Mouse (Mus musculus) small intestine, adult 2 months (tissue): ENCODE measurements around the gene Dab2ip. TPM values are rescaled to one million over a fixed set of nuclear protein-coding genes. Genes with fewer than 3 reads are reported as not detected.
A peak's percentile ranks its signal among the peaks of the same experiment; 100 is the strongest.

Experiments used
- H3K27ac ChIP-seq: fragments of 200-500 bp; 2 replicates; pipeline ENCODE4 v1.5.1; 2012; ENCODE audit warnings: low read depth, low read length, control low read depth, inconsistent platforms; ENCODE audit not compliant: insufficient read depth
- H3K27me3 ChIP-seq: fragments of 200-500 bp; 2 replicates; pipeline ENCODE4 v1.6.1; 2012; ENCODE audit warnings: mild to moderate bottlenecking, moderate library complexity, low read length, inconsistent platforms; ENCODE audit not compliant: control insufficient read depth, insufficient read depth
- H3K36me3 ChIP-seq: fragments of 200-500 bp; 2 replicates; pipeline ENCODE4 v1.6.1; 2012; ENCODE audit warnings: mild to moderate bottlenecking, low read length, control low read depth, inconsistent platforms; ENCODE audit not compliant: control insufficient read depth, insufficient read depth
- H3K4me1 ChIP-seq: fragments of 200-500 bp; 2 replicates; pipeline ENCODE4 v1.6.1; 2012; ENCODE audit warnings: low read length, inconsistent platforms, mixed read lengths; ENCODE audit not compliant: control insufficient read depth, insufficient read depth, insufficient read length
- H3K4me3 ChIP-seq: fragments of 200-500 bp; 2 replicates; pipeline ENCODE4 v1.5.1; 2012; ENCODE audit warnings: low read depth, mild to moderate bottlenecking, control low read depth, inconsistent platforms, low read length, moderate library complexity
- CTCF ChIP-seq: fragments of 200-500 bp; IDR thresholded peaks from 2 replicates; pipeline ENCODE4 v1.5.1; 2012; ENCODE audit warnings: low read depth, mild to moderate bottlenecking, control low read depth, inconsistent platforms, low read length, moderate library complexity, mixed read lengths; ENCODE audit not compliant: insufficient replicate concordance, insufficient read length; ENCODE audit errors: extremely low read depth
- POLR2A ChIP-seq: fragments of 200-500 bp; IDR thresholded peaks from 2 replicates; pipeline ENCODE4 v1.6.1; 2012; ENCODE audit warnings: low read depth, mild to moderate bottlenecking, control low read depth, inconsistent platforms, low read length, moderate library complexity
- WGBS: fragments of 180-500 bp; shearing (Covaris S2); methylation state at CpG from one replicate; pipeline ENCODE4 v1.1.7; 2018; 5-methylcytosine and 5-hydroxymethylcytosine counted together
- polyA plus RNA-seq: library from polyadenylated mRNA; depleted of rRNA; stranded (reverse); fragments of >200 nt; gene quantifications from 2 replicates; pipeline ENCODE4 v1.2.3, GENCODE M21; 2012

The Dab2ip gene
- polyA plus RNA-seq, 1 experiment = 140 TPM

- no peak overlapping the region for H3K4me3 ChIP-seq
- no peak for TF ChIP-seq CTCF
- TF ChIP-seq POLR2A = no peak
- H3K4me1 ChIP-seq = peaks cover 39% of the 10 kb centered on the region
- 16% methylated on average over 3 of the region's 3 CpGs for WGBS
- H3K27me3 ChIP-seq = no peaks in the 10 kb centered on the region
- no peaks in the 10 kb centered on the region for H3K36me3 ChIP-seq
- peak overlapping the region; percentile 89 for H3K27ac ChIP-seq
Measured at GRCm38 (mm10) chr2:35658311-35658710, 100.2 kb downstream of the Dab2ip start.

GRCm38 (mm10) chr2:35659578-35660194 lies 101.6 kb downstream of the Dab2ip start:
- H3K27ac ChIP-seq = peak overlapping the region; percentile 89

GRCm38 (mm10) chr2:35660953-35661374 lies 102.9 kb downstream of the Dab2ip start:
- Histone ChIP-seq H3K4me3 (peak overlapping the region; percentile 86), H3K36me3 (no peaks in the 10 kb centered on the region), H3K27ac (peak overlapping the region; percentile 65), H3K27me3 (no peaks in the 10 kb centered on the region), H3K4me1 (peaks cover 46% of the 10 kb centered on the region)
- TF ChIP-seq POLR2A = peak; percentile 16; the same call in 1 of the 2 replicates
- TF ChIP-seq CTCF = no peak
- 4% methylated on average over 47 of the region's 47 CpGs for WGBS

More at GRCm38 (mm10) chr2:35659578-35660194, 101.6 kb downstream of the Dab2ip start:
- H3K4me3 ChIP-seq = no peak overlapping the region
- TF ChIP-seq POLR2A (no peak), CTCF (no peak)
- no peaks in the 10 kb centered on the region for H3K36me3 ChIP-seq
- no peaks in the 10 kb centered on the region for H3K27me3 ChIP-seq
- WGBS = 25% methylated on average over 5 of the region's 5 CpGs
- H3K4me1 ChIP-seq = peaks cover 45% of the 10 kb centered on the region

GRCm38 (mm10) chr2:35661454-35662000 lies 103.5 kb downstream of the Dab2ip start:
- no peaks in the 10 kb centered on the region for H3K36me3 ChIP-seq
- TF ChIP-seq CTCF (no peak), POLR2A (no peak)
- peak overlapping the region; percentile 64 for H3K27ac ChIP-seq
- WGBS = under 1% methylated on average over 51 of the region's 51 CpGs
- H3K4me3 ChIP-seq = peak overlapping the region; percentile 86
- no peaks in the 10 kb centered on the region for H3K27me3 ChIP-seq
- H3K4me1 ChIP-seq = peaks cover 46% of the 10 kb centered on the region

GRCm38 (mm10) chr2:35662001-35662491 lies 104.0 kb downstream of the Dab2ip start:
- TF ChIP-seq POLR2A (no peak), CTCF (no peak)
- no peaks in the 10 kb centered on the region for H3K27me3 ChIP-seq
- H3K27ac ChIP-seq = peak overlapping the region; percentile 64
- H3K36me3 ChIP-seq = no peaks in the 10 kb centered on the region
- H3K4me1 ChIP-seq = peaks cover 46% of the 10 kb centered on the region
- WGBS = 5% methylated on average over 24 of the region's 24 CpGs
- H3K4me3 ChIP-seq = peak overlapping the region; percentile 86

- Histone ChIP-seq H3K4me1 (peaks cover 43% of the 10 kb centered on the region), H3K36me3 (no peaks in the 10 kb centered on the region), H3K27me3 (no peaks in the 10 kb centered on the region), H3K4me3 (peak overlapping the region; percentile 86), H3K27ac (peak overlapping the region; percentile 5; the same call in 1 of the 2 replicates)
- 44% methylated on average over 26 of the region's 26 CpGs for WGBS
- no peak for TF ChIP-seq POLR2A
- no peak for TF ChIP-seq CTCF
Measured at GRCm38 (mm10) chr2:35662738-35663550, 104.9 kb downstream of the Dab2ip start.

GRCm38 (mm10) chr2:35667746-35668145 lies 109.7 kb downstream of the Dab2ip start:
- 0 out of 2 replicates have a peak, but pooled peaks cover 2% of the 10 kb centered on the region for H3K36me3 ChIP-seq
- no peaks in the 10 kb centered on the region for H3K27me3 ChIP-seq
- WGBS = 80% methylated on average over 8 of the region's 8 CpGs
- no peak overlapping the region for H3K4me3 ChIP-seq
- H3K4me1 ChIP-seq = peaks cover 17% of the 10 kb centered on the region
- TF ChIP-seq CTCF (no peak), POLR2A (no peak)
- H3K27ac ChIP-seq = no peak overlapping the region
